Mouse (Mus musculus) cerebellum, adult 18-20 months (tissue): ENCODE results near the gene Dennd4a.
"Not testable (repeated sequence)": the region's sequence is repeated elsewhere in the genome, so short reads cannot be mapped to it uniquely, and the experiment has no call there.

ENCODE experiments used
- DNase-seq, 2 experiments: peaks; one replicate each; pipeline ENCODE4 v3.0.0; 2021

The Dennd4a gene

GRCm38 (mm10) chr9:64812475-64812860, 1.3 kb downstream of the Dennd4a start:
- no peak for DNase-seq

GRCm38 (mm10) chr9:64814273-64814672, 3.1 kb downstream of the Dennd4a start:
- no peak for DNase-seq

GRCm38 (mm10) chr9:64819686-64820085, 8.5 kb downstream of the Dennd4a start:
- not testable (repeated sequence) for DNase-seq

GRCm38 (mm10) chr9:64820086-64820795, 9.1 kb downstream of the Dennd4a start:
- no peak for DNase-seq

- peak in 1 of 2 experiments; percentile 15 for DNase-seq
These were observed 11.1 kb downstream of the Dennd4a start for GRCm38 (mm10) chr9:64822235-64822634.

GRCm38 (mm10) chr9:64824389-64825008, 13.4 kb downstream of the Dennd4a start:
- no peak for DNase-seq

- DNase-seq = no peak
These were observed 19.0 kb downstream of the Dennd4a start for GRCm38 (mm10) chr9:64830092-64830618.

GRCm38 (mm10) chr9:64830641-64831040, 19.5 kb downstream of the Dennd4a start:
- no peak for DNase-seq

- DNase-seq = no peak
These were observed 20.6 kb downstream of the Dennd4a start for GRCm38 (mm10) chr9:64831760-64832159.

- no peak for DNase-seq
These were observed 23.3 kb downstream of the Dennd4a start for GRCm38 (mm10) chr9:64834418-64834817.

- no peak for DNase-seq
These were observed 34.2 kb downstream of the Dennd4a start for GRCm38 (mm10) chr9:64845355-64845754.

GRCm38 (mm10) chr9:64849548-64849947, 38.4 kb downstream of the Dennd4a start:
- DNase-seq = no peak

- DNase-seq = no peak
These were observed 48.9 kb downstream of the Dennd4a start for GRCm38 (mm10) chr9:64860083-64860482.

GRCm38 (mm10) chr9:64862687-64863086, 51.5 kb downstream of the Dennd4a start:
- DNase-seq = no peak

- DNase-seq = no peak
These were observed 74.9 kb downstream of the Dennd4a start for GRCm38 (mm10) chr9:64886008-64886407.

GRCm38 (mm10) chr9:64896605-64897004, 85.5 kb downstream of the Dennd4a start:
- no peak for DNase-seq

- DNase-seq = no peak
These were observed 91.7 kb downstream of the Dennd4a start for GRCm38 (mm10) chr9:64902866-64903265.

GRCm38 (mm10) chr9:64903386-64903785, 92.2 kb downstream of the Dennd4a start:
- peak; percentile 81 to 83 for DNase-seq

- DNase-seq = no peak
These were observed 93.9 kb downstream of the Dennd4a start for GRCm38 (mm10) chr9:64904917-64905640.

- DNase-seq = no peak
These were observed 96.3 kb downstream of the Dennd4a start for GRCm38 (mm10) chr9:64907441-64907840.

GRCm38 (mm10) chr9:64913406-64913805, 102.3 kb downstream of the Dennd4a start:
- no peak for DNase-seq

- no peak for DNase-seq
These were observed 102.8 kb downstream of the Dennd4a start for GRCm38 (mm10) chr9:64913973-64914372.

GRCm38 (mm10) chr9:64914629-64915028, 103.5 kb downstream of the Dennd4a start:
- no peak for DNase-seq

- DNase-seq = no peak
These were observed 107.4 kb downstream of the Dennd4a start for GRCm38 (mm10) chr9:64918560-64918959.
